Mouse (Mus musculus) forelimb bud, embryonic 11.5 days (tissue): ENCODE measurements around the gene Apba2.

ENCODE experiments used
- DNase-seq: peaks from one replicate; pipeline ENCODE4 v3.0.0-alpha.2; 2012; ENCODE audit warnings: low read depth, low spot score

Apba2 gene

DNA sequence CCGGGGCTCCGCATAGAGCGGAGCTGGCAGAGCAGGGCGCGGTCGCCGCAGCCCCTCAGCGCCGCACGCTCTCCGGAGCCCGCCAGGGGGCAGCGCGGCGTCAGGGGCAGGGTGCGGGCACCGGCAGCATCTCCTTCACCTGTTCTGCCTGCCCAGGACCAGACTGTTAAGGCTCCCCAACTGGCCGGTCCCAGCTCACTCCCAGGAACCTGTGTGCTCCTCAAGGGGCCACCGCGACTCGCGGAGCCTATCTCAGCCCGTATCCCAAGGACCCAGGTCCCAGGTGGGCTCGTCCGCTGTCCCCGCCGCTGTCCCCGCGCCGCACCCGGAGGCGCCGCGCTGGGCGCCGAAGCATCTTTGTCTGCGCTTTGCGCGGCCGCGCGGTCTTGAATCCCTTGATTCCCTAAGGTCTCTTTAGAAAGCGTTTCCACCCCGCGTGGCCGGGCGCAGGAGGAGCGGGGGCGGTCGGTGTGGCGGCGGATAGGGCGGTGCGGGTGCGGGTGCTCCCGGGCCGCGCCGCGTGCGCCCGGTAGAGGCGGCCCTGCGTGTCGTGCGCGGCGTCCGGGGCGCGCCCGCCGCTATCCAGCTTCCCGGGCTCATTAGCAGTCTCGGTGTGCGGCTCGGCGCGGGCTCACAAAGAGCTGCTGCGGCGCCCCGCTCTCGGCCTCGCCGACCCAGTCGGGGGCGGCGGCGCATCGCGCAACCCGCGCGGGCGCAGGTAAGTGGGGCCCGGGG is at the start of gene Apba2:
Apba2 (plus strand) TSS at position 171 of the 735 bp plus-strand sequence.
- peak; percentile 34 for DNase-seq

GRCm38 (mm10) chr7:64451861-64452382 is 49.6 kb upstream of the Apba2 start:
- DNase-seq = no peak

DNA sequence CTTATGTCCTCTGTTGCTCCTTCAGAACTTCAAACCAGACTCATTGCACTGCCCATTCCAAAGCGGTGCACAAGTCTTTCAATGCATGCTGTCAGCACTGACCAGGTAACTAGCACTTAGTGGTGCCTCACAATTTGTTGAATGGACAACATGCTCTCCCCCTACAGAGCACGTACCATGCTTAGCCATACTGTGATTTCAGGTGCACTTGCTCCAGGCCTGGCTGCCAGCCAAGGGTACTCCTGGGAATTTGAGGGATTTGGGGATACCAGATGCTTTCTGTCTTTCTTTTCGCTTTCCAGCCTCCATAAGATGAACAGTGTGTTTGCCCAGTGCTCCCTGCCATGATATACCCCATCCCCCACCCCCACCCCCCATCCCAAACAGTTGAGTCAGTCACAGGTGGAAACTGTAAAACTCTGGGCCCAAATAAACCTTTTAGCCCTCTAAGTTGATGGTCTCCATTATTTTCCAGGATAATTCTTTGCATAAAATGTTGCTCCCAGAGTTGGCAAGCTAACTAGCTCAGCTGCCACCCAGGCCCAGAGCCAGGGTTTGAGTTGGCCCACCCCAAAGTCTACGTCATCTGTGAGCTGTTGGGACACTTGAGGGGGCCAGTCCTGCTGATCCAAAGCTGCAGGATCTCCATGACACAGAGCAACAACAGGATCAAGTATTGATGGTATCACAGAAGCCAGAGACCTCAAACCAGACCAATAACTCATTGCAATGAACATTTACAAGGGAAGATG is 48.9 kb upstream of the Apba2 start:
- no peak for DNase-seq

DNA sequence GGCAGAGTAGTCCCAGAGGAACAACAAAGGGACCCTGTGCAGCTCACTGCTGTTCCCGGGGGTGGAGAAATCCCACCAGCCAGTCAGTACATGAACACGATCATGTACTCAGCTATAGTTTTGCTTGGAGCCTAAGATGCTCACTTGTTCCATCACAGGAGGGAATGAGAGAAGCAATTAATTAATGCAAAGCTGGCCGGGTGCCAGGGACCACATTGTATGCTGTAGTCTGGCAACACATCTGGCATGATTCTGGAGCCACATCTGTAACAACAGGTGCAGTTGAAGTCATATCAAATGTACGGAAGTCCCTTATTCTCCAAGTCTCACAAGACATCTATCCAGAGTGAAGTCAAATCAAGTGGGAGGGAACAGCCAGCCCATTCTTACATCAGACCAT is 45.3 kb upstream of the Apba2 start:
- no peak for DNase-seq

- DNase-seq = no peak
Measured at GRCm38 (mm10) chr7:64456676-64457075, 44.8 kb upstream of the Apba2 start.

DNA sequence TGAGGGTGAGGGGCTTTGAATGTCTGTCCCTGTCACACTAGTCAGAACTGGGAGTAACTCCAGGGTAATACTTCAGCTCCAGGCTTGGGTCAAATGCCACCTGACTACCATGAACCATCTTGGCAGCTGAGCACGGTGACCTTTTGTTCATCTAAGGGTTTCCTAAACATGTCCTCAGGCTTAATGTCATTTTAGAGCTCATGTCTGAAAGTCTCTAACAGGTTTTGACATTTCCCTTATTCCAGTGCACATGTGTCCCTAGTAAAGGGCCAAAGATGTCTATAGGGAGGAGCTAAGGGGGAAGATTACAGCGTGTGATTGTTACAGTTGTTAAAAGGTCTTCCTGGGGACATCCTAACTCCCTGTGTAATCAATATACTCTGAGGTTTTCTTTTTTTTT is 43.7 kb upstream of the Apba2 start:
- no peak for DNase-seq

DNA sequence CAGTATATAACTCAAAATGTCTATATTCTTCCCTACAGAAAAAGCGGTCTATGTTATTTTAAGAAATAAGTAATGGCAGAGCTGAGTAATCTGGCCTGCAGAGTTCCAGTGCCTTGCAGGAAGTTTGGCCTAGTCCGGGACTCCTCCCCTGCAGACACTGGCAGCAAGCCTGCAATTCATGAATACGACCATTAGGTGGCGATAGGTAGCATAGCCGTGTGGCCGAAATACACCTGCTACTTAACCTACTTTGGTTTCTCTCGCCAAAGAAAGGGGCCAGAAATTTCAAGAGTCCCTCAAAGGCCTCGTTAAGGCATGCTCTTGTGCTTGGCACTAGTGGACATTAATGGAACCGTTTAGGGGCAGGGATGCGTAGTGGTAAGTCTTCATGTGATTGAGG is 4.1 kb upstream of the Apba2 start:
- peak; percentile 35 for DNase-seq

DNA sequence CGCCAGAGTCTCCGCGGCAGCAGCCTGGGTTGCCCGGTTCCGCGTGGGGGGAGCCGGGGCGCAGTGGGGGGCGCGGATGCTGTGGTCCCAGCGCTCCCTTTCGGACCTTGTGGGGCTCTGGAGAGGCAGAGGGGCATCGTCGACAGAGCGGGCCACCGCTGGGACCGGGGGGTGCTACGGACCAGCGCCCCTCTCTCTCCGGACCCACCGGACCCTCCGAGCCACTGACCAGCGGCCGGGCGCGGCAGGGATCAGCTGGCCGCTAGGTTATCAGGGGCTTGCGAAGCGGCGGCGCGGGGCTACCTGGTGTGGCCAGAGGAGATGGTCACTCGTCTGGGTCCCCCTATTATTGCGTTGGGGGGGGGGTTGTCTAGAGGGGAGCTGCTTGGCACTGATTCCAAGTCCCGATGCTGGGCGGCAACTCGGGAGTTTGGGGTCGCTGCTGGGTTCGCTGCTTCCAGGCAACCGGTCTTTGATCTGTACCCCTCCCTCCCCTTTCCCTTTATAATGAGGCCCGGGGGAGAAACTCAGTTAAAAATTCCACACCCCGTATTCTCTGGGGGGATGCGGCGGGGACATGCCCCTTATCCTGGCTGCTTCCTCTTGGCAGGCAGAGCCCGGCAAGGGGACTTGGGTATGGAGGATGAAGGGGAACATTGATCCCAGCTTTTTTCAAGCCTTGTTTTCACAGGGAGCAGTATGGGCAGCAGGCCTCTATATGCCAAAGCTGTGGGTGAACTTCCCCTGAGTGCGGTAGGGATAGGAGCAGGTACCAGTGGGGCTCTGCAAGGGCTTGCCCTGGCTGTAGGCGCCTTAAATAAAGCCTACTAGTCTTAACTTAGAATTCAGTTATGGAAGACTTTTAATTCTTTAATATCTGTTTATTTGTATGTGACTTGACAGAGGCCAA is 1.0 kb downstream of the Apba2 start:
- DNase-seq = peak; percentile 5

GRCm38 (mm10) chr7:64503641-64504040 is 2.1 kb downstream of the Apba2 start:
- DNase-seq = no peak

DNA sequence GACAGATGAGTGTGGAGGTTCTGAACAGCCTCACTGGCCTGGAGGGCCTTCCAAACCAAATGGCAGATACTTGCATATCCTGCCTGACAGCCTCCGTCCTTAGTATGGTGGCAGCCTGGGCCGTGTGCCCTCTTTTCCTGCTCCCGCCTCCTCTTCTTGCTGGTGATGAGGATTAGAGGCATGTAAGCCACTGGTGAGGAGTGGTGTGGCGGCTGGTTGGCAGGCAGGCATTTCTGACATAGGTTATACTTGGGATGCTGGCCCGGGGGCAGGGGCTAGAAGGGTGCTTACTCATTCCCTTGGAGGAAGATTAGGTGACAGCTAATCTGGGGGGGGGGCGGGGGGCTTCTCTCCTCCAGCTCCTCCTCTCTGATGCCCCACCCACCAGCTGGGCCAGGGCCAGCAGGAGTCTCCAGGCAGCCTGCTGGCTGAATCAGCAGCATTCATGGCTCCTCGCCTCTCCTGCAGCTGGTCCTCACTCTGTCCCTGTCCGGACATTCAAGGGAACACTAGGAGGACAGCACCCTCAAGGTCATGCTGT is 3.3 kb downstream of the Apba2 start:
- no peak for DNase-seq

- DNase-seq = no peak
Measured at GRCm38 (mm10) chr7:64505571-64505970, 4.1 kb downstream of the Apba2 start.

GRCm38 (mm10) chr7:64508826-64509225 is 7.3 kb downstream of the Apba2 start:
- DNase-seq = no peak

DNA sequence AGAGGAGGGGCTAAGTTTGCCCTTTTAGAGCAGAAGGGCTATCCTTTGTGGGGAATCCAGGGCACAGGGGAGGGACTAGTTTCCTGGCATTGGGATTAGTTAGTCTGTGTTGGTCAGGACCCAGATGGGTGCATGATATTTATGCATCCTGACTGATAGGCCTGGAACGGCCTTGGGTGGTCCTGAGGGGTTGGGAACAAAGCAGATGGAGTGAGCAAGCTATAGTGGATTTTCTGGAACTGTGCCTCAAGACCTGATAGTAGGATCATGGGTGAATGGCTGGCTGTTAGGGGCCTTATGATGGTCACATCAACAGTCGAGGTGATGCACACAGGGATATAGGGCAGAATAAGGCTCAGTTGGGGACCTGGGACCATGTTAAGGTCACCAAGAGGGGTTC is 8.4 kb downstream of the Apba2 start:
- no peak for DNase-seq

GRCm38 (mm10) chr7:64510526-64511210 is 9.2 kb downstream of the Apba2 start:
- DNase-seq = no peak

DNA sequence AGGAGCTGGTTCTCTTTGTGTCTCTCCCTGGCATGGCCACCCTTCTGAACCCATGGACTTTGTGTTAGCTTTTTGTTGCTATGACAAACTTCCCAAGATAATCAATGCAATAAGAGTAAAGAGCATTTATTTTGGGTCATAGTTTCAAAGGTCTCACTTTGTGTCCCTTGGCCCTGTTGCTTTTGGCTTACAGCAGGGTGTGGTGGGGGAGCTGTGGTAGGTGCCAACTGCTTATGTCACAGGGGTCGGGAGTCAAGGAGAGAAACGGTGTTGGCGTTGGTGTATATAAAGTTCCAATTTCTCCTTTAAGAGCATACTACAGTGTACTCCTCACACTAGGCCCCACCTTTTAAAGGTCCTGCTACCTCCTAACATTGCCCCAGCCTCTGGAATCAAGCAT is 12.1 kb downstream of the Apba2 start:
- DNase-seq = no peak

- no peak for DNase-seq
Measured at GRCm38 (mm10) chr7:64515280-64515679, 13.8 kb downstream of the Apba2 start.

DNA sequence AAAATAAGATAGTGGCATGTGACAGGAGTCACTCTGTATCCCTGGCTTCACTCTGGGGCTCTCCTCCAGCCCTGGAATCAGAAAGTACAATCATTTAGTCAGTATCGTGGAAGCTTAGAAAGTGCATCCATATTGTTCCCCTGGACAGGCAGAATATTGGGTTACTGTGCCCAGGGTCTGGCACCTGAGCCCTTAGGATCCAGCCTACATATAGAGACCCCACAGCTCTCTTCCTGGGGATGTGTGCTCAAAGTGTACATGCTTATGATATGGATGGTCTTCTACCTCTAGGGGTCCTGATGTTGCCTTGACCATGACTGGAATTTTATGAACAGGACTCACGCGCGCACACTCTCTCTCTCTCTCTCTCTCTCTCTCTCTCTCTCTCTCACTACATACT is 14.4 kb downstream of the Apba2 start:
- no peak for DNase-seq

DNA sequence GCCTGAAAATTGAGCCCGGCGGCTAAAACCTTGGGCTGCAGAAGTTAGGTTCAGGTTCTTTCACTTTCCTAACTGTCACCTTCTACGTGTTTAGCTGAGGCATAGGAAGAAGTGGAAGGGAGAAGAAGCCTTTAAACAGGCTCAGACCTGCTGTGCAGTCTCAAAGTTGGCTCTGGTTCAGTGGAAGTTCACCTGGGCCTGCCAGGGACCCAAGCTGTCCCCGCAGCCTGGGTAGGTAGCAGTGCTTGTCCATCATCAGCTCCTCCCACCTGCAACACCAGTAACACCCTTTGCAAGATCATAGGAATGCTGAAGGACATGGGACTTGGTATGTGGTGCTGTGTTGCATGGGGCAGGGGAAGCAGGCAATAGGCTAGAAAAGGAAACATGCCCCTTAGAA is 17.6 kb downstream of the Apba2 start:
- no peak for DNase-seq

DNA sequence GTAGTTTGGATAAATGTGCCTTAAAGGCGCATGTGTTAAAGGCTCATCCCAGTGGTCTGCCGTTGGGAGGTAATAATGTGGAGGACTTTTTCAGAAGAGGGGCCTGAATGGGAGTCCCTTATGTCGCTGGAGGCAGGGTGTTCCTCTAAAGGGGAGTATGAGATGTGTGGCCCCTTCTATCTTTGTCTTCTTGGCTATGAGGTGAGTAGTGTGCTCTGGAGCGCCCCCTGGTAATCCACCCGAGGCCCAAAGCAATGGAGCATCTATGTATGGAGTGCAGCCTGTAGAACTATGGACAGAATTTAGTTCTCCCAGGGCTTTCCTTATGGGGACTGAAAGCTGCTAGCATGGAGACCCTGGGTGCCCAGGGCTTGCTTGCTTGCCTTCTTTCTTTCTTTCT is 18.0 kb downstream of the Apba2 start:
- no peak for DNase-seq

DNA sequence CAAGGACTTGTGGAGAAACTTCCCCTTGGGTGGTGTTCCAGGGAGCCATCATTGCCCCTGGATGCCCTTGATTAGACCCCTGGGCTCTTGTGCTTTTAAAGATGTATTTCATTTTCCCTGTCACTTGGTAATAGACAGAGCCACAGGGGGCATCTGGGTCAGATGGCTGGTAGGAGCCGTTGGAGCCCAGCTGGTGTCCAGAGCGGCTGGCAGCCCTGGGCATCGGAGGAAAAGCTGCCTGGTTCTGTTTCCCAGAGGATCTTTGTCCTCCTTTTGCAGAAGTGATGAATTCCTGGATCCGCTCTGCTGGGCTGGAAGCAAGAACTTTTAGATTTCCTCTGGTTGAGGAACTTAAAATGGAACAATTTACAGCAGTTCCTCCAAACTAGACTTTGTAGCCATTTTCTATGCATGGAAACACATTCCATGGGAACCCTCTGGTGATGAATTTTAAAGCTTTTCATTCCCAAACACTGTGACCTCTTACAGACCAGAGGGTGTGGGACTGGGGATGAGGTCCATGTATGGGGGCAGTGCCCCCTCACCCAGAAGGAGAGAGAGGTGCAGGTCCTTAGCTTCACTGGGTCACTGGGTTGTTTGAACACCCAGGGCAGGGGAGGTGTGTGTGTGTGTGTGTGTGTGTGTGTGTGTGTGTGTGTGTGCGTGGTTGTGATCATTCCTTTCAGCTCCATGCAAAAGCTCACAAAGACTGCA is 20.3 kb downstream of the Apba2 start:
- DNase-seq = no peak

- no peak for DNase-seq
Measured at GRCm38 (mm10) chr7:64522409-64522730, 20.9 kb downstream of the Apba2 start.
